Mouse (Mus musculus) inflammation-experienced regulatory T-cells, adult 6 months (primary cell): ENCODE measurements around the gene Pla2g6. TPM values are rescaled to one million over a fixed set of nuclear protein-coding genes. Genes with fewer than 3 reads are reported as not detected.

Experiments
- ATAC-seq: one replicate; pipeline ENCODE4 v1.8.0; 2017
- polyA plus RNA-seq, 3 experiments: library from polyadenylated mRNA; unstranded; fragments of 100-300 nt; shearing (Covaris generic); gene quantifications; one replicate each; pipeline ENCODE4 v1.2.1; 2017

Pla2g6 gene
- polyA plus RNA-seq, 3 experiments from 2014 or later, result 12.5 to 18.4 (median 15.1) TPM

DNA sequence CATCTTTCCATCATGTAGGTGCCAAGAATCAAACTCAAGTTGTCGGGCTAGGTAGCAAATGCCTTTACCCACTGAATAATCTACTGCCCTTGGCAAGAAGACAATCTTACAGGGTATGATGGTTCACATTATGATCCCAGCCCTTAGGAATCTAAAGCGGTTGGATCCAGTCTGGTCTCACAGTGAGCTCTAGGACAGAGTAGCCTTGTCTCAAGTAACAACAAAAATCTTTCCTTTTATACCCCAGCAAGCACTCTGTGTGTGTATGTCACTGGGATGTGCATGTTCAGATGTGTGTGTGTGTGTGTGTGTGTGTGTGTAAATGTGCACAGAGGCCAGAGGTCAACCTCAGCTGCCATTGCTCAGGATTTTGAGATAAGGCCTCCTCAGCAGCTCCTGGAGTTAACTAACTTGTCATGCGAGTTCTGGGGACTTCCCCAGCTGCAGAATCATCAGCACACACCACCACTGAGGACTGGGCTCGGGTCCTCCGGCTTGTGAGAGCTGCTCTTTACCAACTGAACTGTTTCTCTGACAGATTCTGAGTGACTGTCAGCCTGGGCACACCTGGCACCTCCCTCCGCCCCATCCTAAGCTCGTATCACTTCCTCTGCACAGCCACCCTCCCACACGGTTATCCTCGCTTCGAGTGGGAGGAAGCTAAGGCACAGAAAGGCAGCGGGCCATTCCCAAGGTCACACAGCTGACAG, 5.8 kb downstream of the Pla2g6 start:
- peak; percentile 53 for ATAC-seq

DNA sequence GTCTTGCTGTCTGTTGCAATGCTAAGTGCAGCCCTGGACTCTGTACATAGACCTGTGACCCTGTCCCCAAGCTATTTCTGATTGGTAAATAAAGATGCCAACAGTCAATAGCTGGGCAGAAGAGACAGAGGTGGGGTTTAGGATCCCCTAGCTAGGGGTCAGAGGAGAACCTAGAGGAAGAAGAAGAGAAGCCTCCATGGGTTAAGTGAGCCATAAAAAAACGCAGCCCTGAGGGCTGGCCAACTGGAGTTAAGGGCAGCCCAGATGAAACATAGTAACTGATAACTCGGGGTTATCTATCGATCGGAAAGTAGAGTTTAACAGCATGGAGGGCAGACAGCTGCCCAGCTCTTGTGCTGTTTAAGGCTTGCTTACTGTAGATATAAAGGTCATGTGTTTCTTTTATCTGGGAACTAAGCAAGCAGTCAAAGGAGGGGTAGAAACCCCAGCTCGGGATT, 6.4 kb downstream of the Pla2g6 start:
- no peak for ATAC-seq

DNA sequence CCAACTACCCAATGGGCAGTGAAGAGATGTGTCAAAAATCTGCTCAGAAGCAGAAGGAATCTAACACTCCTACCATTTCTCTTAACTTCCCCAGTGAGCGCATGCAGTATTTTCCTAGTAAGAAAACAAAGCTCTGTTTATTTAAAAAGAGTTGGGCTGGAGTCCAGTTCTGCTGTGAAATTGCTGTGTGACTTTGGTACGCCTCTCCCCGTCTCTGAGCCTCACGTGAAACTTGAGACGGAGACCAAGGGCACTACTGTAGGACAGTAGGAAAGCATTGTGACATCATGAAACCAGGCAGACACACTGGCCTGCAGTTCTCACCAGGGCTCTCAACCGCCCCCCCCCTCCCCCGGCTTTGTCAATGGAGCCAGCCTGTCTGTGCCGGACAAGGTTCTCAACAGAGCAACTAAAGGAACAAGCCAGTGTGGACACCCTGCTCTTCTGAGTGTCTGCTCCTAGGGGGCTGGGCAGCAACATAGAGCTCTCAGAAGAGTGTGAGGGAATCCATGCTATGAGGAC, 14.3 kb downstream of the Pla2g6 start:
- no peak for ATAC-seq

DNA sequence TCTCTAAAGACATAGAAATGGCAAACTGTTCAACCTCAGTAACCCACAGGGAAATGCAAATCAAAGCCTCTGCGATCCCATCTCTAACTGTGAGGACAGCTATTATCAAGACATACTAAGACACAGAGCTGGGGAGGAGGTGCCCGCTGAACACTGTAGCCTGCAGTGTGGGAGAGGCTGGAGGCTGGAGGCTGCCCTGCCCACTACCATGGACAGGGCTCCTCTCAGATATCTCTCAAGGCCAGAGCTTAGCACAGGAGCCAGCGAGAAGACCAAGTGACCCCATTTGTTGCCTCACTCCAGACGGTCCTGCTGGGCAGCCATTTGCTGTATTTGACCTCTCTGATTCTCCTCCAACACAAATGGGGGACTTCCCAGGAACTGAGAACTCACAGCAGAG, 20.3 kb downstream of the Pla2g6 start:
- no peak for ATAC-seq

DNA sequence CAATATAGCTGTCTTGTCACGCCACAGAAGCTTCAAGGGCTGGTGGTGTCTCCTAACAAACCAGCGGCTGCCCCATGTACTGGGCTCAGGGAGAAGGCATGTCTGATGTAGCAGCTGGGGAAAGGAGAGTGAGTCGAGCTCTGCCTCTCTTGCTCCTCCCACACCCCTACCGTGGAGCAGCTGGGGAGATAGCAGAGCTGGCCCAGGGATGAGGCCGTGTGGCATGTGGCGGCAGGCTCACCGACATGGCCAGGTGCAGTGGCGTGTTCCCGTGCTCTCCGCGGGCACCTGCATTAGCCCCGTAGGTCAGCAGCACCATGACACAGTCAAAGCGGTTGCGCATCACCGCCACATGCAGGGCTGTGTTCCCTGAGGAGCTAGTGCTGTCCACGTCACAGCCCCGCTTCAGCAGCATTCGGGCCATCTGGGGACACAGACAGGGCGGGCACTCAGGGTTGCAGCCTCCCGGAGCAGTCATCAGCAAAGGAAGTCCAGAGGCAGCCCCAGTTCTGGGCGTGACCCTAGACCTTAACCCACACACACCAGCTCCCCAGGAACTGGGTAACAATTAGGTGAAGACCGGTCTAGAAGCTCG, 22.1 kb downstream of the Pla2g6 start:
- ATAC-seq, result no peak

DNA sequence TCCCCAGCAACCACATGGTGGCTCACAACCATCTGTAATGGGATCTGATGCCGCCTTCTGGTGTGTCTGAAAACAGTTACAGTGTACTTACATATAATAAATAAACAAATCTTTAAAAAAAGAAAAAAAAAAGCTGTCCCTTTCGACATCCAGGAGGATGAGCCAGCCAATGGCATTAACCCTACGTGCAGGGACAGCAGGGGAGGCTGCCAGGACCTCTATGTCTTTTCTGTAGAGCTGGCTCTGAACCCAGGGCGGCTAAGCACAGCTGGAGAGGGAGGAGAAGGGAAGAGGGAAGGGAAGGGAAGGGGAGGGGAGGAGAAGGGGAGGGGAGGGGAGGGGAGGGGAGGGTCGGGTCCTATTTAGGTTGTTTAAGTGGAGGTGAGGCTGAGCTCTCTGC, 23.4 kb downstream of the Pla2g6 start:
- ATAC-seq, result no peak

DNA sequence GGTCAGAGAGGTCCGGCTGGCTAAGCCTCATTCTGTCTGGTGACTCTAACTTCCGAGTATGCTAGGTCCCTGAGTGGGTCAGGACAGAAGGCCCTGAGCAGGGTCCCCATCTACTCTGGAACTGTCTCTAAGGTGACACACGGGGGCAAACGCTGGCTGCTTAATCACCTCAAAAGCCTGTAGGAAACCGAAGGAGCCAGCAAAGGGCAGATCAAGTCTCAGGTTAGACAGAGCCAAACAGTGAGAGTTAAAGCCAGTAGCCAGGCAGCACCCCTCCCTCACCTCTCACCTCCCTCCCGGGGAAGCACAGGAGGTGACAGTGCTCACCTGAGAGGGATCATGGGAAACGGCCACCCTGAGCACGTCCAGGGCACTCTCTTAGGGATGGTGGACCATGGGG, 24.5 kb downstream of the Pla2g6 start:
- ATAC-seq, result no peak

DNA sequence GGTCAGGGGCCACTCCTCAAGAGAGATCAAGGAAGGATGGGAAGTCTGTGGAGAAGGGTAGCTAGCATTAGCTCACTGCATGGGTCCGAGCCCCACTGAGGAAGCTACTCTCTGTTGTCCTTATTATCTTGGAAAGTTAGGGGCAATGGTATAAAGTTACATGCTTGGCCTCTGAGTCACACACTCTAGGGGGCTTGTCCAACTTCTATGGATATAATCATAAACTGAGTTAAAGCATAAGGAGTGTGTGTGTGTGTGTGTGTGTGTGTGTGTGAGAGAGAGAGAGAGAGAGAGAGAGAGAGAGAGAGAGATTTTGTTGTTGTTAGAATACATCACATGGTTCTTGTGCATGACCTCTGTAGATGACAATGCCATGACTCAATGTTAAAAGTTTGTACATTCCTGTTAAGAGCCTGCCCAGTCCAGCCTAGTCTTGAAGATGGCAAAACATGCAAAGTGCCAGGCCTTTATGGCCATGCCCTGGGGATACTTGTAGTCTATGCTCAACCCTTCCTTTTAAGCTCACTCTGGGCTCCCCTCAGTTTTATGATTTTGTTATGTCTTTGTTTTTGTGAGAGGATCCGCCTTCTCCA, 28.5 kb downstream of the Pla2g6 start:
- no peak for ATAC-seq

DNA sequence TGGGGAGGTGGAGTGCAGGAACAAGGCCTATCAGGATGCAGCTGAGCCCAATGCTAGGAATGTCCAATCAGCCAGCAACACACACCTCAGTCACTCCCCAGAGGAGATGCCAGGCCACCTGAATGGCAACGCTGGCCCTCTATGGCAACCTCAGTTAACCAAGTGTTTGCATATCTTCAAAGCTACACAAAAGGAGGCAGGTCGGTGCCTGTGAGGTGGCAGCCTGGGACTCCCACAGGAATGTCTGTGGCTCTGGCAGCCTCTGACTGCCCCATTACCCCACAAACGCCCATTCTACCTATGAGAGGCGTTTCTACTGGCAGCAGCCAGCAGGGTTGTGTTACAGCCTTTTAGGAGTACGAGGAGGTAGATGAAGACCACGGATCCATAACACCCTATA, 29.6 kb downstream of the Pla2g6 start:
- no peak for ATAC-seq

DNA sequence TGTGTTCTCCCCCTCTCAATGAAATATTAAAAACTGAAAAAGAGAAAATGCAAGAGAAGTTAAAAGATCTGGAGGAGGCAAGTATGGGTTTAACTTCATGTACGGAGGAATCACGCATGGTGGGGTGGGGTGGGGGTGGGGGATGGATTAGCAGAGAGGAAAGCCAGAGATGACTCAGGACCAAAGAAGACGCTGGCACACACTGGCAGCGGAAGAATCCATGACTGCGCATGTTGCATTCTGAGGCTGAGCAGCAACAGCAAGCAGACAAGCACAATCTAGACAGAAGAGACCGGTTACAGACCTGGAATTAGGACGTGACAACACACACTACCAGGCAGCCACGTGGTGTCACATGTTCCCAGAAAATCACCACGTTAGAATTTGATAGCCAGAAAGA, 35.4 kb downstream of the Pla2g6 start:
- no peak for ATAC-seq

DNA sequence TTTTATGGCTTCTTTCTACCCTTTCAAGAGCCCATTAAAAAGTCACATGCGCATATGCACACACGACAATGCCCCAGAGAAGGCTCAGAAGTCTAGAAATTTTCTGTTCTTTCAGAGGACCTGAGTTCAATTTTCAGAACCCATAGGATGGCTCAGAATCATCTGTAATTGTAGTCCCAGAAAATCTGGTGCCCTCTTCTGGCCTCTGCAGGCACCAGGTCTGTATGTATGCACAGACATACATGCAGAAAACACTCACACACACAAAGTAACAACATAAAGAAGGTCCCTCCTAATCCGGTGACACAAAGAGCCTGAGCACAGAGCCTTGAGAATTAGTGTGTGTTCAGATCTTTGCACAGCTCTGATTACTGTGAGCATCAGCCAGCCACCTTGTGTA, 37.9 kb downstream of the Pla2g6 start:
- no peak for ATAC-seq

DNA sequence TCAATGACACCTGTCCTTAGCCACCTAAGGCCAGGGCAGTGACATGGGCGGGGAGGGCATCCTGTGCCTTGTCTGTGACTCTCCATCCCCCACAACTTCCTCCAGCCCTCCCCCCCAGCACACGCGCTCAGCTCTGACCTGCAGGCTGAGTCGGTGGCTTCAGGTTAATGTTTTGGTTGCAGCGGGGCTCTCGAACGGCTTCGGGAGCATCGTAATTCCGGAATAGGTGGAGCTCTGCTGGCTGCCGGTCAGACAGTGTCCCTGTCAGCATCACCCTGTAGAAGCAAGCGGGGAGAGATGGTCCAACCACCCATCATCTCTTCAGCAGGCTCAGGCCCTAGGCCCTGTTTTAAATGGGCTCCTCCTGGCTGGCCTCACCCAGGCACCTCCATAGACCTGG, 38.7 kb downstream of the Pla2g6 start:
- ATAC-seq, result no peak

DNA sequence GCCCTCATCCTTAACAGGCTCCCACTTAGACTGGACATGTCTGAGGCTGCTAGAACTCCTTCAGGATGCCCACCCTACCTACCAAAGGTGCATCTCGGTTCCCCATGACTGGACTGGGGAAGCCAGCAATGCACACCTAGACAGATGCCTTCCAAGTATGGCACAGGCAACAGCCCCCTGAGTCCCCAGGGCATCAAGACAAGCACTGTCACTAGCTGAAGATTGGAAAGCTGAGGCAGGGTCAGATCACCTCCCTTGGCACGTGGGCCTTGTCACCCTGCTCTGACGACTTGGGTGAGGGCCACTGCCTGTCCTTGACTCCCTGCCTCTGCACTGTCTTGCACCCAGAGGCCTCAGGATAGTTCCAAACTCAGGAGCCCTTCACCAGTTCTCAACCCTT, 39.8 kb downstream of the Pla2g6 start:
- no peak for ATAC-seq

DNA sequence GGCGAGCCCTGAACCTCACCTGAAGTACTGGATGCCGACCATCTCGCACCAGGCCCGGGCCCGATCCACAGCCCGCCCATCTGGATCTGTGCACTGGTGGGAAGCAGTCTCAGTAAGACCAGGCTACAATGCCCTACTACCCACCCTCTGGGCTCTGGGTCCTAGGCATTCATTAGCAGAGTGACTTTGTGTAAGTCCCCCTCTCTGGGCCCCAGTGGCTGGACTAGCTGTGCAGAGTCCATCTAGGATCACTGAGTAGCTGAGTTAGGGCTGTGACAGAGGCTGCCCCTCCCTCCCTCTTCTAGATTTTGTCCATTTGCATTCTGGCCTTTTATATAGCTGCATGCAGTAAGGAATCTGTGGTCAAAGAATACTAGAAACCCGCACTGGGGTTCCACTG, 41.1 kb downstream of the Pla2g6 start:
- ATAC-seq, result no peak

DNA sequence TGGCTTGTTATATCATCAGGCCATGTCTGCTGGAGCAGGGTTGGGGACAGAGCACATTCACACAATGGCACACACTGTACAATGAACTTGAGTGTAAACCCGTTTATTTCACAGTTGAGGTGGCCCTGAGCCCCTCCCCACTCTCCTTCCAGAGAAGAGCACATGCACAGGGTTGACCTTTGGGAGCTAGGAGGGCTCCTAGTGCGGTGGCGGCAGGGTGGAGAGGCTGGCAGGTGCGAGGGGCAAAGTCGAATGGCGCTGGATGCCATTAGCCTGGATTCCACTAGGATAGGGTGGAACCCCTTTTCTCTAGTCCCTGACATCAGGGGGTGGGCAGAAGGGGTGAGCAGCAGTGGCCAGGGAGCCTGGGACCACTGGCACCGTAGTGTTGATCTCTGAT, 42.0 kb downstream of the Pla2g6 start:
- no peak for ATAC-seq

DNA sequence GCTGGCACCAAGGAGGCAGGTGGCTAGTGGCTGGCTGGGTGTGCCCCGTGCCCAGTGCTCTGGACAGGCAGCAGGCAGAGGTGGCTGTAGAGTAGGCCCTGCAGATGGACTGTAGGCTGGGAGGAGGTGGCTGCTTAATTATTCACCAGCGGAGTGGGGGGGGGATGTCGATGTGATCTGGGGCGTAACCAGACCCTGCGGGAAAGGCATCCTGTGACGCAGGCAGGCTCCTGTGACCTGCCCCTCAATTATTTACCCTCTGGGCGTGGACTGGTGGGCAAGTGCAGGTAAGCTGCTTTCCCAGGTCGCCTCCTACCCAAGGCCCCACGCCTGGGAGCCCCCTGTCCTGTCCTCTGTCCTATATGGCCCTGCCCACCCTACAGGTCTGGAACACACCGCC, 42.8 kb downstream of the Pla2g6 start, which contains the start of gene Baiap2l2:
Baiap2l2 (minus strand) TSS at position 139 of the 400 bp plus-strand sequence.
- no peak for ATAC-seq

DNA sequence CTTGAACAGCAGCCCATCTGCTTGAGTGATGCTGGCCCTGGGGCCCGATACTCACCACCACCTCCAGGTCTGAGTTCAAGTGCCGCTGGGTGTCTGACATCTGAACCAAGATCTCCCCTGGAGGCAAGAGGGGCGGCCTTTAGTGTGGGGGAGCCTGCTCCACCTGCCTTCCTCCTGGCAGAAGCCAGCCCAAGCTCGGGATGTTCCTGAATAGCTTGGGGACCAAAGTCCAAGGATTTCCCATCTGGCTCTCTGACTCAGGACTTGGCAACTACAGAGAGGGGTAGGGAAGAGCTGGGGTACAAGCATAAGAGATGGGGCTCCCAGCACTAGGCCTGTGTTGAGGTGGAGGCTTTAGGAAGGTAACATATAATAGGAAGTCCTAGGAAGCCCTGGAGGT, 44.8 kb downstream of the Pla2g6 start:
- ATAC-seq, result no peak

DNA sequence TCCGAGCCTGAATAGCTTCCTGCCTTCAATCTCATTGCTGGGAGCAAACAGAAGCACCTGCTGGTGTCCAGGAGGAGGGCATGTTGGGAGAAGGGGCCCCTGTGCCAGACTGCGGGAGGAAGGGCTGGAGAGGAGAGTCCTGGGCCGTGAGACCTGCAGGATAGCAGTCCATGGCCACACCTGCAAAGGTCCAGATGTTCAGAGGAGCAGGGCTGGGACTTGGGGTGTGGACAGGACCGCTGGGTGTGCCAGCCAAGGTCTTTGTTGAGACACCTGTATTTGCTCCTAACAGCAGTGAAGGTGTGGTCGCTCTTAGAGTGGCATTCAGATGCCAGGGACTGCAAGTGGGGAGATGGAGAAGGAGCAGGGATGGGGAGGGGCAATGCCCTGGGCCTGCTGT, 45.8 kb downstream of the Pla2g6 start:
- ATAC-seq, result no peak

DNA sequence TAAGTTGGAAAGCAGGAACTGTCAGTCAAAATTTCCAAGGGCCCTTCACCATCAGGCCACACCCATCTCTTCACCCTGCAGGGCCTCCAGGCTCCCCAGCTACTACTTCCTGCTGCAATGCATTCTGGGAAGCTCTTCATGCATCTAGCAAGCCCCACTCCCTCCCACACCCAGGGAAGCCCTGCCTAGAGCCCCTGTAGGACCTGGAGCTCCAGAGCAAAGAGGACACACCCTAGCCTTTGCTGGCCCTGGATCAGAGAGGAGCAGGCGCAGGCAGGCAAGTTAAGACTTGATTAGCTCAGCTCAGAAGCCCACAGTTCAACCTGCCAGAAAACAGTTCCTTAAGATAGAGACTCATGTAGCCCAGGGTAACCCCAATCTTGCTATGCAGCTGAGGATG, 46.8 kb downstream of the Pla2g6 start:
- peak; percentile 89 for ATAC-seq

DNA sequence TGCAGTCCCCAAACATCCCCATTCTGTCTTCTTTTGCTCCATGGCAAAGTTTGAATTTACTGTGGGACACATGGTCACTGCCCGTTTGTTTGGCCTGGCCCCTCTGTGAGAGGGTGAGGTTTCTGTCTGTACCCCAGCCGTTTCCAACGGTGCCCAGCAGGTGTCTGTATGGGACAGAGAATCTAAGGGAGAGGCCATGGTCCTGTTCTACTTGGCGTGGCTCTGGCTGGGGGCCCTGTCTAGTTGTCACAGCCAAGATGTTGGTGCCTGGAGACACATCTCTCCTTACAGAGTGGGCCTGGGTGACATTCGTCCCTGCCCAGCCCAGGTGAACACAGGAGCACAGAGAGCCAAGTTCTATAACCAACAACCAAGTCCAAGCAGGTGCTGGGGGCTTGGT, 47.3 kb downstream of the Pla2g6 start:
- ATAC-seq, result no peak

DNA sequence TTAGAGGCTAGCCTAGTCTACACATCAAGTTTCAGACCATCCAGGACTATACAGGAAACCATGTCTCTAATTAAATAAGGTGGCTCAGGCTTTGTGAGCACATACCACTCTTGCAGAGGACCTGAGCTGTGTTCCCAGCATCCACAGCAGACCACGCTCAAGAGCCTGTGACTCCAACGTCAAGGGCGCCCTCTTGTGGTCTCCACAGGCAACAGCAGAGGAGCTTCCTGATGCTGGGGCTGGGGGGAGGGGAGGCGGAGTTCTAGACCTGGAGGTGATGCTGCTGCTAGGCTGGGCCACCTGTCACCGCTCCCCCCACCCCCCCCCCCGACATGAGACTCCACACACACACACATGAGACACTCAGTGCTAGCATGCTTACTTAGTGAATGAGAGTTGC, 48.0 kb downstream of the Pla2g6 start:
- ATAC-seq, result no peak

DNA sequence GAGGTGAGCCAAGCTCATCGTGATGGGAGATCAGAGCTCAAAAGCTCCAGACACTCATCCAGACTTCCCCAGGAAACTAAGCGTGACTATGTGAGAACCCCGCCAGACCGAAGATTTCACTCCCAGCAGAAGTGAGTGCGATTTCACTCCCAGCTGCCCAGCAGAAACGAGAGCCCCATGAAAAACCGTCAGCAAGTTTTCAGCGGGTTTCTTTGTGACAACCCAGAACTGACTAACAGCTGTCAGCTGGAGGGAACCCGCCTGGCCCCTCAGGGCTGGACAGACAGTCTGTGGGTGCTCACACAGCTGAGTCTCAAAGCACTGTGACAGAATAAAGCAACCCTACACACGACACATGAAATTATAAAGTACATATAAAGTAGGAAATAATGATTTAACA, 50.5 kb downstream of the Pla2g6 start:
- ATAC-seq, result no peak

DNA sequence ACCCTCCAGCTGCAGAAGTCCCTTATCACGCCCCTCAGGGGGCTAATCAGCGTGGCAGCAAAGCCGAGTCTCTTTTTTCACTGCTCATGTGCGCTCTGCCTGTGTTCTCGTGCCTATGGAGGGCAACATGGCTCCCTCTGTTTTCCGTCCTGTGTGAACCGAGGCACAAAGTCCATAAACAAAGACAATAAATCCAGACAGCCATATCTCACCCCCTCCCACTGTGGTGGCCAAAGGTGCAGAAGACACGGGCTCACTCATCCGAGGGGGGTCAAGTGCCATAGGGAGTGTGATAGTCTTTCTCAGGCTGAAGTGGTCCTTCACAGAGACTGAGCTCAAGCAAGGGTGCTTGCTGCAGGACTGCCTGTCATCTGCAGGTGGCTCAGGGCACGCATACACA, 55.2 kb downstream of the Pla2g6 start:
- no peak for ATAC-seq

DNA sequence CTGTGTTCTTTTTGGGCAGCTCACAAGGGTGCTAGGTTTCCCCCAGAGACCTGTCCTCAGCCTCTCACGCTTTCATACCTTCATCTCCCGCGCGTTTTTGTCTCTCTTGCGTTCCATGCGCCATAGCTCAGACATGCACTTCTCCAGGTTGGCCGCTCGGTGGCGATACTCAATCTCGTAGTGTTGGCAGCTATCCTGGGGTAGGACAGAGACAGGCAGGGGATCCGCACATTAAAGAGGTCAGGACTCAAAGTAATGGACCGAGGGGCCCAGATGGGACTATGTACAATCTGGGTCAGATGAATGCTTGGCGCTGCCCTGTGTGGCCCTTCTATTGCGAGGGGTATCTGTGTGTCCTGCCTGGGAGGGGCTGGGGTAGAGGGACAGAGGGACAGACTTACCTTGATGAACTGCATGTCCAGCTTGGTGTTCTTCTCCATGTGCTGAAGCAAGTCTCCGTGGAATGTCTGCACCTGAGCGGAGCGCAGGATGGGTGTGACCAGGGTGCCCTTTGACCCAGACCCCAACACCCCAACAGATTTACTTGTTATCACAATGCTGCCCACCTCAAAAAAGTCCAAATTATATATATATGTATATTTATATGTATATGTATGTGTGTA, 57.0 kb downstream of the Pla2g6 start:
- peak; percentile 65 for ATAC-seq
